Mouse (Mus musculus) midbrain, embryonic 16.5 days (tissue): ENCODE data around the gene Galnt2. TPM values are rescaled to one million over a fixed set of nuclear protein-coding genes. Genes with fewer than 3 reads are reported as not detected.

Experiments
- ATAC-seq: fragments of 200-750 bp; cut with Nextera tagmentation; 2 replicates; pipeline ENCODE4 v1.8.0; 2017; ENCODE audit warnings: moderate TSS enrichment
- H3K27ac ChIP-seq: fragments of 300-500 bp; sonication (generic); 2 replicates; pipeline ENCODE4 v1.5.1; 2014; ENCODE audit warnings: mild to moderate bottlenecking, low read length, mixed read lengths
- H3K27me3 ChIP-seq: fragments of 300-500 bp; sonication (generic); 2 replicates; pipeline ENCODE4 v1.6.1; 2014; ENCODE audit warnings: low read depth, low read length, mixed read lengths; ENCODE audit not compliant: control insufficient read depth, insufficient read depth
- H3K36me3 ChIP-seq: fragments of 300-500 bp; sonication (generic); 2 replicates; pipeline ENCODE4 v1.6.1; 2014; ENCODE audit warnings: mild to moderate bottlenecking, low read length, moderate library complexity, mixed read lengths; ENCODE audit not compliant: control insufficient read depth, insufficient read depth
- H3K4me1 ChIP-seq: fragments of 300-500 bp; sonication (generic); 2 replicates; pipeline ENCODE4 v1.6.1; 2014; ENCODE audit warnings: mild to moderate bottlenecking, low read length, mixed read lengths; ENCODE audit not compliant: control insufficient read depth, insufficient read depth
- H3K4me2 ChIP-seq: fragments of 300-500 bp; sonication (generic); 2 replicates; pipeline ENCODE4 v1.6.1; 2014; ENCODE audit warnings: mild to moderate bottlenecking, low read length, mixed read lengths
- H3K4me3 ChIP-seq: fragments of 300-500 bp; sonication (generic); 2 replicates; pipeline ENCODE4 v1.5.1; 2014; ENCODE audit warnings: low read depth, mild to moderate bottlenecking, low read length, moderate library complexity, mixed read lengths
- H3K9ac ChIP-seq: fragments of 300-500 bp; sonication (generic); 2 replicates; pipeline ENCODE4 v1.6.1; 2014; ENCODE audit warnings: low read depth, low read length, mixed read lengths
- H3K9me3 ChIP-seq: fragments of 300-500 bp; sonication (generic); replicated peaks from 2 replicates; pipeline ENCODE4 v1.6.1; 2014; ENCODE audit warnings: mild to moderate bottlenecking, low read length, mixed read lengths; ENCODE audit not compliant: control insufficient read depth, poor library complexity, severe bottlenecking
- WGBS: fragments of 180-500 bp; shearing (Covaris S2); extraction: QIAGEN DNeasy Blood & Tissue Kit; methylation state at CpG from one replicate; pipeline ENCODE4 v1.1.7; 2014; 5-methylcytosine and 5-hydroxymethylcytosine counted together
- polyA plus RNA-seq: library from polyadenylated mRNA; unstranded; fragments of >200 nt; fragmentation: Nextera tagmentation; extraction: Ambion mirVana; gene quantifications from 2 replicates; pipeline ENCODE4 v1.2.1, GENCODE M21; 2015

Gene Galnt2
- polyA plus RNA-seq, 1 experiment from 2014 or later, result 45.7 TPM

- no peaks in the 10 kb centered on the region for H3K36me3 ChIP-seq
- H3K4me3 ChIP-seq, result no peak overlapping the region
- H3K9me3 ChIP-seq, result no peaks in the 10 kb centered on the region
- no peak overlapping the region for H3K27ac ChIP-seq
- 91% methylated on average over 4 of the region's 4 CpGs for WGBS
- H3K27me3 ChIP-seq, result no peaks in the 10 kb centered on the region
- no peak overlapping the region for H3K9ac ChIP-seq
- peaks cover 25% of the 10 kb centered on the region for H3K4me1 ChIP-seq
- ATAC-seq, result no peak
- no peak overlapping the region for H3K4me2 ChIP-seq
Measured at GRCm38 (mm10) chr8:124267206-124267605, 36.0 kb downstream of the Galnt2 start.

- 93% methylated on average over 6 of the region's 6 CpGs for WGBS
Measured at GRCm38 (mm10) chr8:124270504-124270903, 39.3 kb downstream of the Galnt2 start.

GRCm38 (mm10) chr8:124270904-124271303 lies 39.7 kb downstream of the Galnt2 start:
- no peak for ATAC-seq
- Histone ChIP-seq H3K9me3 (no peaks in the 10 kb centered on the region), H3K27me3 (no peaks in the 10 kb centered on the region), H3K4me3 (no peak overlapping the region), H3K4me1 (peaks cover 16% of the 10 kb centered on the region), H3K27ac (no peak overlapping the region), H3K36me3 (no peaks in the 10 kb centered on the region), H3K4me2 (no peak overlapping the region), H3K9ac (no peak overlapping the region)
- WGBS, result 82% methylated on average over 11 of the region's 11 CpGs

More at GRCm38 (mm10) chr8:124270504-124270903, 39.3 kb downstream of the Galnt2 start:
- Histone ChIP-seq H3K9me3 (no peaks in the 10 kb centered on the region), H3K27ac (no peak overlapping the region; the same call in 1 of the 2 replicates), H3K27me3 (no peaks in the 10 kb centered on the region), H3K36me3 (no peaks in the 10 kb centered on the region), H3K4me2 (no peak overlapping the region), H3K9ac (no peak overlapping the region), H3K4me3 (no peak overlapping the region), H3K4me1 (peaks cover 16% of the 10 kb centered on the region)
- ATAC-seq, result no peak

GRCm38 (mm10) chr8:124271518-124271917 lies 40.3 kb downstream of the Galnt2 start:
- no peaks in the 10 kb centered on the region for H3K9me3 ChIP-seq
- H3K27ac ChIP-seq, result no peak overlapping the region
- H3K9ac ChIP-seq, result no peak overlapping the region
- H3K4me3 ChIP-seq, result no peak overlapping the region
- H3K36me3 ChIP-seq, result no peaks in the 10 kb centered on the region
- 95% methylated on average over 12 of the region's 12 CpGs for WGBS
- no peaks in the 10 kb centered on the region for H3K27me3 ChIP-seq
- peaks cover 16% of the 10 kb centered on the region for H3K4me1 ChIP-seq
- no peak overlapping the region for H3K4me2 ChIP-seq
- no peak for ATAC-seq

GRCm38 (mm10) chr8:124272792-124273191 lies 41.6 kb downstream of the Galnt2 start:
- Histone ChIP-seq H3K4me2 (no peak overlapping the region), H3K4me3 (no peak overlapping the region), H3K27me3 (no peaks in the 10 kb centered on the region), H3K4me1 (peaks cover 21% of the 10 kb centered on the region), H3K36me3 (no peaks in the 10 kb centered on the region), H3K27ac (no peak overlapping the region), H3K9me3 (no peaks in the 10 kb centered on the region), H3K9ac (no peak overlapping the region)
- ATAC-seq, result no peak
- WGBS, result 65% methylated on average over 3 of the region's 3 CpGs

GRCm38 (mm10) chr8:124273606-124274218 lies 42.5 kb downstream of the Galnt2 start:
- ATAC-seq, result no peak
- peaks cover 21% of the 10 kb centered on the region for H3K4me1 ChIP-seq
- 64% methylated on average over 8 of the region's 8 CpGs for WGBS
- no peak overlapping the region for H3K27ac ChIP-seq
- no peaks in the 10 kb centered on the region for H3K27me3 ChIP-seq
- H3K9me3 ChIP-seq, result no peaks in the 10 kb centered on the region
- no peaks in the 10 kb centered on the region for H3K36me3 ChIP-seq
- no peak overlapping the region for H3K4me2 ChIP-seq
- no peak overlapping the region for H3K9ac ChIP-seq
- no peak overlapping the region for H3K4me3 ChIP-seq

GRCm38 (mm10) chr8:124274441-124275120 lies 43.4 kb downstream of the Galnt2 start:
- Histone ChIP-seq H3K4me3 (no peak overlapping the region), H3K9me3 (no peaks in the 10 kb centered on the region), H3K27me3 (no peaks in the 10 kb centered on the region), H3K36me3 (no peaks in the 10 kb centered on the region), H3K27ac (no peak overlapping the region), H3K9ac (peak overlapping the region; percentile 10; the same call in 1 of the 2 replicates), H3K4me1 (peaks cover 26% of the 10 kb centered on the region), H3K4me2 (no peak overlapping the region)
- 51% methylated on average over 10 of the region's 10 CpGs for WGBS
- no peak for ATAC-seq

- WGBS, result 90% methylated on average over 10 of the region's 10 CpGs
- H3K27ac ChIP-seq, result no peak overlapping the region
- no peaks in the 10 kb centered on the region for H3K9me3 ChIP-seq
- ATAC-seq, result no peak
- no peak overlapping the region for H3K4me3 ChIP-seq
- H3K4me2 ChIP-seq, result no peak overlapping the region
- H3K27me3 ChIP-seq, result no peaks in the 10 kb centered on the region
- no peaks in the 10 kb centered on the region for H3K36me3 ChIP-seq
- H3K4me1 ChIP-seq, result peaks cover 20% of the 10 kb centered on the region
- H3K9ac ChIP-seq, result no peak overlapping the region
Measured at GRCm38 (mm10) chr8:124275377-124276071, 44.3 kb downstream of the Galnt2 start.
